Mouse (Mus musculus) kidney, adult 2 months (tissue): ENCODE measurements at regions not wholly inside any gene's neighbourhood (a gene's known extent, or its start where the extent isn't known, plus 50 kb on each side); places are given as distances from the start of the nearest gene placed in this dataset.

ENCODE experiments used
- CTCF ChIP-seq: fragments of 200-500 bp; conservative IDR thresholded peaks from 2 replicates; pipeline ENCODE4 v1.5.1; 2011; ENCODE audit warnings: low read depth, mild to moderate bottlenecking, control low read depth, low read length, moderate library complexity, mixed read lengths; ENCODE audit not compliant: insufficient read depth, insufficient read length
- POLR2A ChIP-seq: fragments of 200-500 bp; IDR thresholded peaks from one replicate; pipeline ENCODE4 v1.6.1; 2011; ENCODE audit warnings: low read depth, low read length, control low read depth

DNA sequence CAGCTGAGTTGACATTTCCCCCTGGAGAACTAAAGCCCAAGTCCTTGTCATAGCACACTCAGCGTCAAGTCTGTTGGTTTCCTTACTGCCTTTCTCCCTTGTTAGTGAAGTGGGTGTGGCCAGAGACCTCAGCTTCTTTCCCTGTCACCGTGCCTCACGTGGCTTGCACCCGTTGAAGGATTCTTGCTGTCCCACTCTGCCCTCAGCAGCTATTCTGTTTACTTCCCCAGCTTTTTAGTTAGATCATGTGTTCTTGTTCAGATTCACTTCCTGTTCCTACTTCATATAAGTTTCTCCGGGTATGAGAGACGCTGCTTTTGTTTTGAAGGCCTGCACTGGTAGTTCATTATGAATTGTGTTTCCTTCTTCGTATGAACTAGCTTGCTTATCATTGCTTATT is 278.5 kb upstream of the Zfp703 start:
- no peak for TF ChIP-seq POLR2A
- TF ChIP-seq CTCF = no peak
